Mouse (Mus musculus): ENCODE results near the gene Cab39l.
A peak's percentile ranks its signal among the peaks of the same experiment; 100 is the strongest.

- peak; percentile 89 for TF ChIP-seq CTCF (IDR thresholded peaks at IDR 0.05)
- no peak for TF ChIP-seq EP300 (IDR thresholded peaks at IDR 0.05; ENCODE audit: insufficient read depth, low read depth, low read length)
Measured at GRCm38 (mm10) chr14:59555928-59556531, 115.3 kb downstream of the Cab39l start.

All from heart, adult 2 months (tissue).